17 mouse cellular contexts compared by ENCODE assay signal in genomic region chr1:120595471-120596240, GRCm38 (mm10). TPM values are rescaled to one million over a fixed set of nuclear protein-coding genes. Genes with fewer than 3 reads are reported as not detected.
A peak's percentile ranks its signal among the peaks of the same experiment; 100 is the strongest.
DNase-seq lines count a peak whose midpoint lies in the region; ATAC-seq lines count a peak whose summit lies in the region.
"Had no signal": no experiment of that assay in that cellular context is flagged by ENCODE, and none has a peak within 500 bp of the region (broad histone marks: within the 10 kb centered on the region; RNA-seq: fewer than 3 reads in every experiment).

No protein-coding gene starts in this region.

- peaks cover 98% of the 10 kb centered on the region for H3K27me3 ChIP-seq in hindbrain, embryonic 14.5 days (ENCODE audit: control insufficient read depth, insufficient read depth, low read length)
- peaks cover 100% of the 10 kb centered on the region for H3K27me3 ChIP-seq in midbrain, embryonic 12.5 days
- H3K27me3 ChIP-seq in heart, embryonic 11.5 days (ENCODE audit: control insufficient read depth, insufficient read depth, low read length) = peaks cover 97% of the 10 kb centered on the region

- H3K9me3 ChIP-seq in hindbrain, embryonic 14.5 days (ENCODE audit: control insufficient read depth, low read length) = no peaks in the 10 kb centered on the region
- no peaks in the 10 kb centered on the region for H3K9me3 ChIP-seq in midbrain, embryonic 12.5 days
- no peaks in the 10 kb centered on the region for H3K9me3 ChIP-seq in heart, embryonic 11.5 days (replicated peaks; ENCODE audit: control insufficient read depth, low read length)
- H3K9me3 ChIP-seq: embryonic facial prominence, embryonic 12.5 days; forebrain, embryonic 13.5 days had no signal

- peak; percentile 1 for DNase-seq in urinary bladder, postnatal 25 days (ENCODE audit: low spot score)
- DNase-seq in urinary bladder, adult 2 months (ENCODE audit: low spot score) = no peak
- DNase-seq in hindbrain, embryonic 14.5 days (ENCODE audit: low spot score) = no peak
- no peak for DNase-seq in urinary bladder, postnatal 14 days (ENCODE audit: low spot score)
- DNase-seq in cerebellum, adult 8-10 months = no peak
- DNase-seq: cerebellum, adult 11-12 months; heart, postnatal 36 days; kidney, adult 9 months; lung, postnatal 14 days had no signal

- H3K9ac ChIP-seq in hindbrain, embryonic 14.5 days = no peak overlapping the region
- H3K9ac ChIP-seq in midbrain, embryonic 12.5 days (replicated peaks) = no peak overlapping the region
- H3K9ac ChIP-seq in heart, embryonic 11.5 days (ENCODE audit: low read depth, low read length) = no peak overlapping the region
- H3K9ac ChIP-seq: embryonic facial prominence, embryonic 12.5 days; forebrain, embryonic 13.5 days; liver, embryonic 14.5 days had no signal

- H3K4me2 ChIP-seq in hindbrain, embryonic 14.5 days (replicated peaks) = peak overlapping the region; percentile 56
- peak overlapping the region; percentile 77 for H3K4me2 ChIP-seq in midbrain, embryonic 12.5 days (replicated peaks)
- no peak overlapping the region; the same call in 1 of the 2 replicates for H3K4me2 ChIP-seq in heart, embryonic 11.5 days

- peak overlapping the region; percentile 26; the same call in 1 of the 2 replicates for H3K4me3 ChIP-seq in hindbrain, embryonic 14.5 days (replicated peaks; ENCODE audit: low read length)
- H3K4me3 ChIP-seq in midbrain, embryonic 12.5 days = peak overlapping the region; percentile 35
- H3K4me3 ChIP-seq in heart, embryonic 11.5 days (ENCODE audit: low read depth, low read length) = no peak overlapping the region
- H3K4me3 ChIP-seq: forebrain, embryonic 13.5 days had no signal

- ATAC-seq in hindbrain, embryonic 14.5 days (ENCODE audit: low FRiP score) = no peak
- no peak for ATAC-seq in midbrain, embryonic 12.5 days (ENCODE audit: low FRiP score, low read depth)
- no peak for ATAC-seq in heart, embryonic 11.5 days (replicated peaks; ENCODE audit: insufficient number of reproducible peaks, low FRiP score, low TSS enrichment)
- ATAC-seq in megakaryocyte-erythroid progenitor cell, adult 5-6 weeks (replicated peaks; ENCODE audit: low FRiP score, low TSS enrichment, poor library complexity, severe bottlenecking) = no peak
- ATAC-seq: activated CD4-positive, CD25-positive, alpha-beta regulatory T cell, adult 4 months; CD4-positive, CD25-positive, alpha-beta regulatory T cell, adult 4 months had no signal

- H3K27ac ChIP-seq in hindbrain, embryonic 14.5 days = no peak overlapping the region
- no peak overlapping the region for H3K27ac ChIP-seq in midbrain, embryonic 12.5 days (replicated peaks)
- H3K27ac ChIP-seq in heart, embryonic 11.5 days (ENCODE audit: low read depth, low read length) = no peak overlapping the region
- H3K27ac ChIP-seq: embryonic facial prominence, embryonic 12.5 days; forebrain, embryonic 13.5 days; liver, embryonic 14.5 days had no signal

- no peaks in the 10 kb centered on the region for H3K4me1 ChIP-seq in hindbrain, embryonic 14.5 days (replicated peaks; ENCODE audit: control insufficient read depth, insufficient read depth, low read length)
- H3K4me1 ChIP-seq in midbrain, embryonic 12.5 days = 0 out of 2 replicates have a peak, but pooled peaks cover 4% of the 10 kb centered on the region
- H3K4me1 ChIP-seq in heart, embryonic 11.5 days (ENCODE audit: control insufficient read depth, insufficient read depth, low read length) = no peaks in the 10 kb centered on the region
- H3K4me1 ChIP-seq: embryonic facial prominence, embryonic 12.5 days; forebrain, embryonic 13.5 days had no signal

- 2% methylated on average over 17 of the region's 17 CpGs for WGBS in hindbrain, embryonic 14.5 days
- 3% methylated on average over 17 of the region's 17 CpGs for WGBS in midbrain, embryonic 12.5 days
- WGBS in heart, embryonic 11.5 days (ENCODE audit: insufficient replicate concordance) = 2% methylated on average over 17 of the region's 17 CpGs

- H3K36me3 ChIP-seq in hindbrain, embryonic 14.5 days (replicated peaks; ENCODE audit: control insufficient read depth, insufficient read depth) = no peaks in the 10 kb centered on the region
- no peaks in the 10 kb centered on the region for H3K36me3 ChIP-seq in midbrain, embryonic 12.5 days
- H3K36me3 ChIP-seq in heart, embryonic 11.5 days (ENCODE audit: control insufficient read depth, insufficient read depth, low read length) = no peaks in the 10 kb centered on the region
- H3K36me3 ChIP-seq: embryonic facial prominence, embryonic 12.5 days had no signal

RNA-seq across cellular contexts. Expression of gene En1, which starts 6.6 kb away (rescaled TPM):
- not detected in 2 replicates for polyA plus RNA-seq in urinary bladder, adult 2 months (2012; rRNA removed)
- polyA plus RNA-seq in hindbrain, embryonic 14.5 days (2014; fragmentation: Nextera tagmentation; extraction: Ambion mirVana) = 2.7 and 6.2 TPM in 2 replicates
- polyA plus RNA-seq in midbrain, embryonic 12.5 days (2016; fragmentation: Nextera tagmentation; extraction: Ambion mirVana) = 7.3 and 10.3 TPM in 2 replicates
- polyA plus RNA-seq in heart, embryonic 11.5 days (2014; fragmentation: Nextera tagmentation; extraction: Ambion mirVana) = not detected in 2 replicates
- not detected in 2 replicates for total RNA-seq in megakaryocyte-erythroid progenitor cell, adult 5-6 weeks (2014; fragmentation: Nextera tagmentation)
- total RNA-seq in megakaryocyte-erythroid progenitor cell, adult 5-6 weeks (2017) = not detected in 2 replicates
- total RNA-seq: heart, postnatal 36 days had no signal
- polyA plus RNA-seq: activated CD4-positive, CD25-positive, alpha-beta regulatory T cell, adult 4 months; CD4-positive, CD25-positive, alpha-beta regulatory T cell, adult 4 months; forebrain, embryonic 13.5 days had no signal
